ENCODE assay signal across 23 mouse cellular contexts in genomic region chr1:35730309-35730708, GRCm38 (mm10).
"Had no signal": no experiment of that assay in that cellular context is flagged by ENCODE, and none has a peak within 500 bp of the region (broad histone marks: within the 10 kb centered on the region; RNA-seq: fewer than 3 reads in every experiment).

No protein-coding gene starts in this region.

- H3K9me3 ChIP-seq: heart, embryonic 10.5 days; heart, embryonic 12.5 days; hindbrain, embryonic 13.5 days; hindbrain, embryonic 15.5 days; kidney, embryonic 15.5 days; limb, embryonic 13.5 days; limb, embryonic 15.5 days; liver, embryonic 12.5 days had no signal

- DNase-seq: gastrocnemius, postnatal 14 days; gastrocnemius, postnatal 36 days; heart, postnatal 10 days; heart, postnatal 36 days; kidney, adult 11 months; kidney, adult 2 months; kidney, adult 9 months; kidney, postnatal 14 days; kidney, postnatal 36 days; layer of hippocampus, postnatal 36 days had no signal

- H3K4me3 ChIP-seq: heart, embryonic 10.5 days; heart, embryonic 12.5 days; hindbrain, embryonic 13.5 days; hindbrain, embryonic 15.5 days; kidney, embryonic 15.5 days; left cerebral cortex, adult 2 months; limb, embryonic 13.5 days; limb, embryonic 15.5 days; liver, embryonic 12.5 days had no signal

- H3K4me2 ChIP-seq: heart, embryonic 12.5 days; hindbrain, embryonic 13.5 days; hindbrain, embryonic 15.5 days; kidney, embryonic 15.5 days; limb, embryonic 13.5 days; limb, embryonic 15.5 days; liver, embryonic 12.5 days had no signal

- H3K9ac ChIP-seq: heart, embryonic 12.5 days; hindbrain, embryonic 13.5 days; hindbrain, embryonic 15.5 days; kidney, embryonic 15.5 days; limb, embryonic 13.5 days; limb, embryonic 15.5 days; liver, embryonic 12.5 days; liver, embryonic 14.5 days had no signal

- ATAC-seq: hindbrain, postnatal 0 days; intestine, embryonic 16.5 days; liver, embryonic 12.5 days had no signal

- H3K27me3 ChIP-seq: heart, embryonic 12.5 days; hindbrain, embryonic 13.5 days; hindbrain, embryonic 15.5 days; kidney, embryonic 15.5 days; limb, embryonic 13.5 days; limb, embryonic 15.5 days; liver, embryonic 12.5 days had no signal

- H3K27ac ChIP-seq: heart, embryonic 10.5 days; hindbrain, embryonic 13.5 days; hindbrain, embryonic 15.5 days; hindbrain, postnatal 0 days; kidney, embryonic 15.5 days; kidney, postnatal 0 days; left cerebral cortex, adult 2 months; limb, embryonic 13.5 days; limb, embryonic 15.5 days; liver, embryonic 12.5 days; liver, embryonic 14.5 days had no signal

- H3K36me3 ChIP-seq: heart, embryonic 10.5 days; heart, embryonic 12.5 days; hindbrain, embryonic 13.5 days; hindbrain, embryonic 15.5 days; kidney, embryonic 15.5 days; limb, embryonic 13.5 days; limb, embryonic 15.5 days; liver, embryonic 12.5 days had no signal

- H3K4me1 ChIP-seq: heart, embryonic 10.5 days; heart, embryonic 12.5 days; hindbrain, embryonic 13.5 days; hindbrain, embryonic 15.5 days; limb, embryonic 13.5 days; limb, embryonic 15.5 days; liver, embryonic 12.5 days had no signal
